Mouse (Mus musculus): Measurements from ENCODE around the gene Pald1.

Pald1 gene

GRCm38 (mm10) chr10:61312754-61313153, 70.6 kb downstream of the Pald1 start:
- H3K9me3 ChIP-seq (ENCODE audit: low read length), result no peaks in the 10 kb centered on the region
- H3K27me3 ChIP-seq (ENCODE audit: insufficient read depth, low read length), result peaks cover 5% of the 10 kb centered on the region; the same call in 1 of the 2 replicates
- no peak overlapping the region for H3K4me3 ChIP-seq (replicated peaks; ENCODE audit: low read length)
- no peak for TF ChIP-seq NANOG (IDR thresholded peaks at IDR 0.05; ENCODE audit: borderline replicate concordance, low read length)
- no peak for TF ChIP-seq CTCF (conservative IDR thresholded peaks at IDR 0.05; ENCODE audit: low read length)
- TF ChIP-seq POU5F1 (IDR thresholded peaks at IDR 0.05; ENCODE audit: borderline replicate concordance, low read length), result no peak
- no peaks in the 10 kb centered on the region for H3K36me3 ChIP-seq (ENCODE audit: insufficient read depth, low read length)
- peaks cover 71% of the 10 kb centered on the region for H3K4me1 ChIP-seq (replicated peaks; ENCODE audit: low read depth, low read length)

- no peaks in the 10 kb centered on the region for H3K9me3 ChIP-seq (ENCODE audit: low read length)
- H3K4me3 ChIP-seq (replicated peaks; ENCODE audit: low read length), result no peak overlapping the region
- peaks cover 65% of the 10 kb centered on the region for H3K4me1 ChIP-seq (replicated peaks; ENCODE audit: low read depth, low read length)
- H3K27me3 ChIP-seq (ENCODE audit: insufficient read depth, low read length), result peaks cover 5% of the 10 kb centered on the region; the same call in 1 of the 2 replicates
- TF ChIP-seq NANOG (IDR thresholded peaks at IDR 0.05; ENCODE audit: borderline replicate concordance, low read length) (no peak), CTCF (conservative IDR thresholded peaks at IDR 0.05; ENCODE audit: low read length) (no peak), POU5F1 (IDR thresholded peaks at IDR 0.05; ENCODE audit: borderline replicate concordance, low read length) (no peak)
- no peaks in the 10 kb centered on the region for H3K36me3 ChIP-seq (ENCODE audit: insufficient read depth, low read length)
Measured at GRCm38 (mm10) chr10:61312159-61312558, 71.2 kb downstream of the Pald1 start.

- H3K4me3 ChIP-seq (replicated peaks; ENCODE audit: low read length), result no peak overlapping the region
- H3K27me3 ChIP-seq (ENCODE audit: insufficient read depth, low read length), result peaks cover 5% of the 10 kb centered on the region; the same call in 1 of the 2 replicates
- TF ChIP-seq POU5F1 (IDR thresholded peaks at IDR 0.05; ENCODE audit: borderline replicate concordance, low read length) (no peak), NANOG (IDR thresholded peaks at IDR 0.05; ENCODE audit: borderline replicate concordance, low read length) (no peak), CTCF (conservative IDR thresholded peaks at IDR 0.05; ENCODE audit: low read length) (no peak)
- peaks cover 37% of the 10 kb centered on the region for H3K4me1 ChIP-seq (replicated peaks; ENCODE audit: low read depth, low read length)
- H3K9me3 ChIP-seq (ENCODE audit: low read length), result no peaks in the 10 kb centered on the region
- no peaks in the 10 kb centered on the region for H3K36me3 ChIP-seq (ENCODE audit: insufficient read depth, low read length)
Measured at GRCm38 (mm10) chr10:61308706-61309320, 74.5 kb downstream of the Pald1 start.

GRCm38 (mm10) chr10:61305928-61306590, 77.3 kb downstream of the Pald1 start:
- Histone ChIP-seq H3K4me3 (replicated peaks; ENCODE audit: low read length) (no peak overlapping the region), H3K4me1 (replicated peaks; ENCODE audit: low read depth, low read length) (peaks cover 20% of the 10 kb centered on the region), H3K36me3 (ENCODE audit: insufficient read depth, low read length) (no peaks in the 10 kb centered on the region), H3K9me3 (ENCODE audit: low read length) (no peaks in the 10 kb centered on the region), H3K27me3 (ENCODE audit: insufficient read depth, low read length) (no peaks in the 10 kb centered on the region; the same call in 1 of the 2 replicates)
- TF ChIP-seq CTCF (conservative IDR thresholded peaks at IDR 0.05; ENCODE audit: low read length) (no peak), NANOG (IDR thresholded peaks at IDR 0.05; ENCODE audit: borderline replicate concordance, low read length) (no peak), POU5F1 (IDR thresholded peaks at IDR 0.05; ENCODE audit: borderline replicate concordance, low read length) (no peak)

- Histone ChIP-seq H3K4me1 (replicated peaks; ENCODE audit: low read depth, low read length) (peaks cover 19% of the 10 kb centered on the region), H3K4me3 (replicated peaks; ENCODE audit: low read length) (no peak overlapping the region), H3K9me3 (ENCODE audit: low read length) (no peaks in the 10 kb centered on the region), H3K27me3 (ENCODE audit: insufficient read depth, low read length) (0 out of 2 replicates have a peak, but pooled peaks cover 2% of the 10 kb centered on the region), H3K36me3 (ENCODE audit: insufficient read depth, low read length) (no peaks in the 10 kb centered on the region)
- no peak for TF ChIP-seq POU5F1 (IDR thresholded peaks at IDR 0.05; ENCODE audit: borderline replicate concordance, low read length)
- TF ChIP-seq NANOG (IDR thresholded peaks at IDR 0.05; ENCODE audit: borderline replicate concordance, low read length), result no peak
- TF ChIP-seq CTCF (conservative IDR thresholded peaks at IDR 0.05; ENCODE audit: low read length), result no peak
Measured at GRCm38 (mm10) chr10:61304046-61304445, 79.3 kb downstream of the Pald1 start.

- Histone ChIP-seq H3K27me3 (ENCODE audit: insufficient read depth, low read length) (peaks cover 19% of the 10 kb centered on the region), H3K9me3 (ENCODE audit: low read length) (no peaks in the 10 kb centered on the region), H3K4me3 (replicated peaks; ENCODE audit: low read length) (no peak overlapping the region), H3K4me1 (replicated peaks; ENCODE audit: low read depth, low read length) (peaks cover 11% of the 10 kb centered on the region), H3K36me3 (ENCODE audit: insufficient read depth, low read length) (no peaks in the 10 kb centered on the region)
- TF ChIP-seq POU5F1 (IDR thresholded peaks at IDR 0.05; ENCODE audit: borderline replicate concordance, low read length) (no peak), CTCF (conservative IDR thresholded peaks at IDR 0.05; ENCODE audit: low read length) (no peak), NANOG (IDR thresholded peaks at IDR 0.05; ENCODE audit: borderline replicate concordance, low read length) (no peak)
Measured at GRCm38 (mm10) chr10:61300996-61301395, 82.3 kb downstream of the Pald1 start.

- no peaks in the 10 kb centered on the region for H3K36me3 ChIP-seq (ENCODE audit: insufficient read depth, low read length)
- TF ChIP-seq POU5F1 (IDR thresholded peaks at IDR 0.05; ENCODE audit: borderline replicate concordance, low read length), result no peak
- no peak for TF ChIP-seq NANOG (IDR thresholded peaks at IDR 0.05; ENCODE audit: borderline replicate concordance, low read length)
- no peak for TF ChIP-seq CTCF (conservative IDR thresholded peaks at IDR 0.05; ENCODE audit: low read length)
- H3K4me1 ChIP-seq (replicated peaks; ENCODE audit: low read depth, low read length), result peaks cover 11% of the 10 kb centered on the region
- peaks cover 27% of the 10 kb centered on the region for H3K27me3 ChIP-seq (ENCODE audit: insufficient read depth, low read length)
- no peak within 1 kb of the TSS for H3K4me3 ChIP-seq (replicated peaks; ENCODE audit: low read length)
- no peaks in the 10 kb centered on the region for H3K9me3 ChIP-seq (ENCODE audit: low read length)
Measured at GRCm38 (mm10) chr10:61297477-61297876, 85.9 kb downstream of the Pald1 start, which contains the start of gene Prf1. Prf1 (plus strand) TSS chr10:61297833.

GRCm38 (mm10) chr10:61296713-61297445, 86.5 kb downstream of the Pald1 start:
- Histone ChIP-seq H3K9me3 (ENCODE audit: low read length) (no peaks in the 10 kb centered on the region), H3K27me3 (ENCODE audit: insufficient read depth, low read length) (peaks cover 27% of the 10 kb centered on the region), H3K36me3 (ENCODE audit: insufficient read depth, low read length) (no peaks in the 10 kb centered on the region), H3K4me3 (replicated peaks; ENCODE audit: low read length) (no peak overlapping the region), H3K4me1 (replicated peaks; ENCODE audit: low read depth, low read length) (peaks cover 11% of the 10 kb centered on the region)
- no peak for TF ChIP-seq CTCF (conservative IDR thresholded peaks at IDR 0.05; ENCODE audit: low read length)
- no peak for TF ChIP-seq POU5F1 (IDR thresholded peaks at IDR 0.05; ENCODE audit: borderline replicate concordance, low read length)
- no peak for TF ChIP-seq NANOG (IDR thresholded peaks at IDR 0.05; ENCODE audit: borderline replicate concordance, low read length)
